Mouse (Mus musculus) Patski (cell line): ENCODE measurements around the gene Spen. TPM values are rescaled to one million over a fixed set of nuclear protein-coding genes. Genes with fewer than 3 reads are reported as not detected.

ENCODE experiments used
- ATAC-seq: fragments of 100-300 bp; one replicate; pipeline ENCODE4 v1.8.0; 2021
- CTCF ChIA-PET: fragments of 350-600 bp; sonication (Branson Sonifier 250); formaldehyde crosslinking; loops from one replicate; lab custom pipeline; 2022; ENCODE audit warnings: inconsistent platforms; lab: Charles Lee
- POLR2A ChIA-PET: fragments of 350-600 bp; sonication (Branson Sonifier 250); formaldehyde crosslinking; loops from one replicate; lab custom pipeline; 2022; ENCODE audit warnings: antibody characterized with exemption, inconsistent platforms; lab: Charles Lee
- DNase-seq: peaks from one replicate; pipeline ENCODE4 v3.0.0-alpha.2; 2011; ENCODE audit warnings: low read depth, low spot score
- H3K27me3 ChIP-seq: fragments of 371-371 bp; one replicate; pipeline ENCODE4 v1.5.1; 2021
- CTCF ChIP-seq: fragments of 100-300 bp; IDR thresholded peaks from one replicate; pipeline ENCODE4 v1.5.1; 2021
- in situ Hi-C: fragments of 300-500 bp; cut with MboI; formaldehyde crosslinking; loops from 3 replicates; pipeline ENCODE4 v1.11.1; 2018; ENCODE audit warnings: low pct_unique_long_range_greater_than_20kb, mixed read lengths
- polyA plus RNA-seq: library from polyadenylated mRNA; unstranded; gene quantifications from one replicate; pipeline ENCODE4 v1.2.3, GENCODE M21; 2021

Spen gene
- polyA plus RNA-seq, 1 experiment from 2014 or later = 31.8 TPM

- CTCF ChIA-PET = interaction anchor here (0.9 to 8.1 kb wide), 4 partner anchors 21 to 147 kb away, joined by 3 to 134 read pairs (median 4); no protein-coding TSS in a partner anchor
- POLR2A ChIA-PET = interaction anchor here (1.0 to 1.4 kb wide), 2 partner anchors 18 to 21 kb away, joined by 3 read pairs; no protein-coding TSS in a partner anchor
- no peaks in the 10 kb centered on the region for H3K27me3 ChIP-seq
- TF ChIP-seq CTCF = no peak
- DNase-seq (peak; percentile 61), ATAC-seq (peak; percentile 70)
- in situ Hi-C loops = no loop called here
These were observed 112.6 kb downstream of the Spen start for GRCm38 (mm10) chr4:141425484-141426479.

GRCm38 (mm10) chr4:141423691-141424431 lies 114.5 kb downstream of the Spen start:
- no peak for TF ChIP-seq CTCF
- in situ Hi-C loops = no loop called here
- CTCF ChIA-PET = no interaction called here
- DNase-seq (no peak), ATAC-seq (no peak)
- no peaks in the 10 kb centered on the region for H3K27me3 ChIP-seq
- POLR2A ChIA-PET = no interaction called here

- in situ Hi-C loops = no loop called here
- CTCF ChIA-PET = interaction anchor here (1.3 kb wide), 1 partner anchor 18 kb away, joined by 3 read pairs; no protein-coding TSS in a partner anchor
- ATAC-seq (no peak), DNase-seq (no peak)
- H3K27me3 ChIP-seq = no peaks in the 10 kb centered on the region
- POLR2A ChIA-PET = no interaction called here
- TF ChIP-seq CTCF = no peak
These were observed 115.1 kb downstream of the Spen start for GRCm38 (mm10) chr4:141423288-141423687.

- no peaks in the 10 kb centered on the region for H3K27me3 ChIP-seq
- ChIA-PET POLR2A (no interaction called here), CTCF (interaction anchor here (1.3 kb wide), 1 partner anchor 17 kb away, joined by 3 read pairs; no protein-coding TSS in a partner anchor)
These were observed 115.6 kb downstream of the Spen start for GRCm38 (mm10) chr4:141422841-141423240.

GRCm38 (mm10) chr4:141421423-141421822 lies 117.0 kb downstream of the Spen start:
- H3K27me3 ChIP-seq = no peaks in the 10 kb centered on the region
- ChIA-PET CTCF (interaction anchor here (1.4 to 1.7 kb wide), 2 partner anchors 10 to 16 kb away, joined by 3 to 4 read pairs; no protein-coding TSS in a partner anchor), POLR2A (no interaction called here)
- ATAC-seq (no peak), DNase-seq (no peak)
- no peak for TF ChIP-seq CTCF
- in situ Hi-C loops = no loop called here

More at GRCm38 (mm10) chr4:141422841-141423240, 115.6 kb downstream of the Spen start:
- ATAC-seq = no peak
- DNase-seq = no peak
- TF ChIP-seq CTCF = no peak
- in situ Hi-C loops = no loop called here

GRCm38 (mm10) chr4:141420886-141421285 lies 117.5 kb downstream of the Spen start:
- no peaks in the 10 kb centered on the region for H3K27me3 ChIP-seq
- in situ Hi-C loops = no loop called here
- no peak for TF ChIP-seq CTCF
- DNase-seq (no peak), ATAC-seq (no peak)
- ChIA-PET POLR2A (no interaction called here), CTCF (interaction anchor here (1.4 to 1.7 kb wide), 2 partner anchors 10 to 16 kb away, joined by 3 to 4 read pairs; no protein-coding TSS in a partner anchor)

- CTCF ChIA-PET = interaction anchor here (1.4 to 1.7 kb wide), 2 partner anchors 11 to 15 kb away, joined by 3 to 4 read pairs; no protein-coding TSS in a partner anchor
- in situ Hi-C loops = no loop called here
- POLR2A ChIA-PET = no interaction called here
- H3K27me3 ChIP-seq = no peaks in the 10 kb centered on the region
- no peak for DNase-seq
- no peak for ATAC-seq
- no peak for TF ChIP-seq CTCF
These were observed 118.1 kb downstream of the Spen start, which contains the start of gene Hspb7 for GRCm38 (mm10) chr4:141420192-141420829. TSS of gene Hspb7 (plus strand) at chr4:141420779.

- ATAC-seq (no peak), DNase-seq (no peak)
- in situ Hi-C loops = no loop called here
- POLR2A ChIA-PET = no interaction called here
- CTCF ChIA-PET = no interaction called here
- no peak for TF ChIP-seq CTCF
- no peaks in the 10 kb centered on the region for H3K27me3 ChIP-seq
These were observed 118.8 kb downstream of the Spen start for GRCm38 (mm10) chr4:141419398-141420191.

Other genes with a start within 250 kb of the Spen start
- 59.1 TPM for gene Epha2, start 237.4 kb downstream of the Spen start, polyA plus RNA-seq
- 0.60 TPM for gene Fam131c, start 170.4 kb downstream of the Spen start, polyA plus RNA-seq
- gene Clcnka, start 139.9 kb downstream of the Spen start, polyA plus RNA-seq = 0.12 TPM
- 1.2 TPM for gene Clcnkb, start 122.6 kb downstream of the Spen start, polyA plus RNA-seq
- gene Hspb7, start 117.8 kb downstream of the Spen start, polyA plus RNA-seq = 0.24 TPM
- 0.06 TPM for gene Srarp, start 102.5 kb downstream of the Spen start, polyA plus RNA-seq
- gene Zbtb17, start 93.9 kb downstream of the Spen start, polyA plus RNA-seq = 19.8 TPM
- 90.1 TPM for gene Fblim1, start 67.5 kb upstream of the Spen start, polyA plus RNA-seq
- gene Tmem82, start 80.0 kb upstream of the Spen start, polyA plus RNA-seq = 0.05 TPM
- gene Slc25a34, start 85.2 kb upstream of the Spen start, polyA plus RNA-seq = 0.15 TPM
- 37.0 TPM for gene Plekhm2, start 126.3 kb upstream of the Spen start, polyA plus RNA-seq
- gene Rsc1a1, start 147.0 kb upstream of the Spen start, polyA plus RNA-seq = 4.7 TPM
- 16.6 TPM for gene Ddi2, start 184.8 kb upstream of the Spen start, polyA plus RNA-seq
- gene Agmat, start 208.1 kb upstream of the Spen start, polyA plus RNA-seq = not detected